Mouse (Mus musculus): ENCODE results near the gene Bcl2l13.
"Not testable (repeated sequence)": the region's sequence is repeated elsewhere in the genome, so short reads cannot be mapped to it uniquely, and the experiment has no call there.

Bcl2l13 gene

GRCm38 (mm10) chr6:120901776-120902645 lies 66.0 kb downstream of the Bcl2l13 start:
- no peak for DNase-seq (ENCODE audit: low read depth, low spot score)

GRCm38 (mm10) chr6:120903450-120903912 lies 67.5 kb downstream of the Bcl2l13 start:
- peak; percentile 91 for DNase-seq (ENCODE audit: low read depth, low spot score)

- DNase-seq (ENCODE audit: low read depth, low spot score): no peak
These were observed 67.9 kb downstream of the Bcl2l13 start for GRCm38 (mm10) chr6:120903961-120904360.

- DNase-seq (ENCODE audit: low read depth, low spot score): no peak
These were observed 69.1 kb downstream of the Bcl2l13 start for GRCm38 (mm10) chr6:120905111-120905510.

GRCm38 (mm10) chr6:120906521-120906920 lies 70.5 kb downstream of the Bcl2l13 start:
- no peak for DNase-seq (ENCODE audit: low read depth, low spot score)

- DNase-seq (ENCODE audit: low read depth, low spot score): peak; percentile 71
These were observed 72.0 kb downstream of the Bcl2l13 start for GRCm38 (mm10) chr6:120907876-120908597.

- DNase-seq (ENCODE audit: low read depth, low spot score): no peak
These were observed 73.5 kb downstream of the Bcl2l13 start for GRCm38 (mm10) chr6:120909501-120909900.

GRCm38 (mm10) chr6:120911213-120912007 lies 75.4 kb downstream of the Bcl2l13 start:
- no peak for DNase-seq (ENCODE audit: low read depth, low spot score)

- DNase-seq (ENCODE audit: low read depth, low spot score): no peak
These were observed 76.9 kb downstream of the Bcl2l13 start for GRCm38 (mm10) chr6:120912931-120913330.

- no peak for DNase-seq (ENCODE audit: low read depth, low spot score)
These were observed 77.8 kb downstream of the Bcl2l13 start for GRCm38 (mm10) chr6:120913783-120914182.

- DNase-seq (ENCODE audit: low read depth, low spot score): no peak
These were observed 78.5 kb downstream of the Bcl2l13 start for GRCm38 (mm10) chr6:120914533-120914910.

GRCm38 (mm10) chr6:120914911-120915648 lies 79.1 kb downstream of the Bcl2l13 start:
- peak; percentile 66 for DNase-seq (ENCODE audit: low read depth, low spot score)

GRCm38 (mm10) chr6:120915649-120915975 lies 79.6 kb downstream of the Bcl2l13 start:
- no peak for DNase-seq (ENCODE audit: low read depth, low spot score)

GRCm38 (mm10) chr6:120916074-120916971 lies 80.3 kb downstream of the Bcl2l13 start, which contains the start of gene Bid:
Gene Bid (minus strand): TSS chr6:120916853.
- DNase-seq (ENCODE audit: low read depth, low spot score): peak; percentile 88

GRCm38 (mm10) chr6:120916972-120917881 lies 81.2 kb downstream of the Bcl2l13 start:
- DNase-seq (ENCODE audit: low read depth, low spot score): not testable (repeated sequence)

GRCm38 (mm10) chr6:120917975-120918374 lies 82.0 kb downstream of the Bcl2l13 start:
- DNase-seq (ENCODE audit: low read depth, low spot score): no peak

- DNase-seq (ENCODE audit: low read depth, low spot score): not testable (repeated sequence)
These were observed 88.8 kb downstream of the Bcl2l13 start for GRCm38 (mm10) chr6:120924791-120925321.

GRCm38 (mm10) chr6:120926880-120927279 lies 90.9 kb downstream of the Bcl2l13 start:
- DNase-seq (ENCODE audit: low read depth, low spot score): no peak

GRCm38 (mm10) chr6:120927765-120928164 lies 91.8 kb downstream of the Bcl2l13 start:
- DNase-seq (ENCODE audit: low read depth, low spot score): no peak

All from R1 (cell line).